Mouse (Mus musculus) layer of hippocampus, postnatal 25 days (tissue): ENCODE results near the gene Fancm. TPM values are rescaled to one million over a fixed set of nuclear protein-coding genes. Genes with fewer than 3 reads are reported as not detected.

ENCODE experiments used
- DNase-seq, 2 experiments: peaks; one replicate each; pipeline ENCODE4 v3.0.0; 2022; ENCODE audit warnings: mixed read lengths in 2 of 2, low spot score in 1 of 2; ENCODE audit errors: extremely low spot score in 1 of 2
- total RNA-seq, 2 experiments: library from RNA; stranded (reverse); gene quantifications; 2 replicates each; pipeline ENCODE4 v1.2.3; 2021

Gene Fancm
- 10 to 100 TPM in 1 of 2 experiments, 1 to 10 TPM in 1; 9.9 to 19.2 TPM for total RNA-seq

GRCm38 (mm10) chr12:65075085-65075732 lies at the start of gene Fancm:
TSS of gene Fancm (plus strand) at chr12:65075603.
- peak; percentile 79 for DNase-seq

- DNase-seq, result no peak
Measured at GRCm38 (mm10) chr12:65035839-65036189, 39.6 kb upstream of the Fancm start.

GRCm38 (mm10) chr12:65036190-65036870 lies 39.1 kb upstream of the Fancm start, which contains the start of gene Prpf39:
TSS of gene Prpf39 (plus strand) at chr12:65036333.
- DNase-seq, result peak; percentile 87 to 88

- DNase-seq, result no peak
Measured at GRCm38 (mm10) chr12:65036892-65037545, 38.4 kb upstream of the Fancm start.

GRCm38 (mm10) chr12:65037546-65037937 lies 37.9 kb upstream of the Fancm start:
- DNase-seq, result no peak

GRCm38 (mm10) chr12:65048799-65049198 lies 26.6 kb upstream of the Fancm start:
- DNase-seq, result no peak

GRCm38 (mm10) chr12:65058203-65058602 lies 17.2 kb upstream of the Fancm start:
- no peak for DNase-seq

- DNase-seq, result no peak
Measured at GRCm38 (mm10) chr12:65061082-65061481, 14.3 kb upstream of the Fancm start.

- DNase-seq, result no peak
Measured at GRCm38 (mm10) chr12:65065241-65065640, 10.2 kb upstream of the Fancm start.

- DNase-seq, result no peak
Measured at GRCm38 (mm10) chr12:65066234-65066633, 9.2 kb upstream of the Fancm start.

- no peak for DNase-seq
Measured at GRCm38 (mm10) chr12:65068409-65068808, 7.0 kb upstream of the Fancm start.

- no peak for DNase-seq
Measured at GRCm38 (mm10) chr12:65072911-65073610, 2.3 kb upstream of the Fancm start.

- peak; percentile 85 to 93 for DNase-seq
Measured at GRCm38 (mm10) chr12:65073611-65074178, 1.7 kb upstream of the Fancm start, which contains the start of gene Fkbp3. TSS of gene Fkbp3 (minus strand) at chr12:65074007.

GRCm38 (mm10) chr12:65074651-65075050 lies 752 bp upstream of the Fancm start:
- no peak for DNase-seq

- peak in 1 of 2 experiments; percentile 31 for DNase-seq
Measured at GRCm38 (mm10) chr12:65075733-65076310, 419 bp downstream of the Fancm start.

GRCm38 (mm10) chr12:65076906-65077305 lies 1.5 kb downstream of the Fancm start:
- DNase-seq, result no peak

GRCm38 (mm10) chr12:65108746-65109145 lies 33.3 kb downstream of the Fancm start:
- DNase-seq, result no peak

GRCm38 (mm10) chr12:65111503-65111902 lies 36.1 kb downstream of the Fancm start:
- DNase-seq, result no peak

- no peak for DNase-seq
Measured at GRCm38 (mm10) chr12:65112811-65113210, 37.4 kb downstream of the Fancm start.

GRCm38 (mm10) chr12:65113925-65114324 lies 38.5 kb downstream of the Fancm start:
- DNase-seq, result no peak
